Mouse (Mus musculus) brain, embryonic 14.5 days (tissue): ENCODE data around the gene Cwc22.

Source experiments
- CTCF ChIP-seq: fragments of 200-500 bp; IDR thresholded peaks from 2 replicates; pipeline ENCODE4 v1.5.1; 2012; ENCODE audit warnings: inconsistent platforms, mild to moderate bottlenecking, moderate library complexity, borderline replicate concordance; ENCODE audit not compliant: insufficient read depth, insufficient read length; ENCODE audit errors: extremely low read depth
- POLR2A ChIP-seq: fragments of 200-500 bp; IDR thresholded peaks from 2 replicates; pipeline ENCODE4 v1.6.1; 2012; ENCODE audit warnings: mild to moderate bottlenecking, inconsistent platforms, borderline replicate concordance; ENCODE audit not compliant: poor library complexity, insufficient read depth, insufficient read length, severe bottlenecking; ENCODE audit errors: extremely low read depth

DNA sequence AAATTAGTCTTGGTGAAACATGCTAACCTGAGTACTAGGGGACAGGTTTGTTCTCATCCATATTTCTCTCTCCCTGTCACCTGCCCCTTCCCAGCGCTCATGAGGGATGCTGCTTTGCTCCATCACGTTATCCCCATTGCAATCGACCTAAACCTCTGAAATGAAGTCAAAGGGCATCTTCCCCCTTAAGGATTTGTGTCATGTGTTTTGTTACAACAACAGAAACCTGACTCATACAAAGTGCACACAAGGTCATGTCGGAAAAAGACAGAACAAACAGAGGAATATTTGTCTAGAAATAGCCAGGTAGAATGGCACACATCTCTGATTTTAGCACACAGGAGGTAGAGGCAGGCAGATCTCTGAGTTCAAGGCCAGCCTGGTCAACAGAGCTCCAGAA lies 38.0 kb upstream of the Cwc22 start:
- TF ChIP-seq POLR2A: no peak
- TF ChIP-seq CTCF: no peak
